Mouse (Mus musculus) frontal cortex, postnatal 36 days (tissue): ENCODE results near the gene Bnip2.
A peak's percentile ranks its signal among the peaks of the same experiment; 100 is the strongest.
"Not testable (repeated sequence)": the region's sequence is repeated elsewhere in the genome, so short reads cannot be mapped to it uniquely, and the experiment has no call there.

Experiments
- DNase-seq, 2 experiments: peaks; one replicate each; pipeline ENCODE4 v3.0.0; 2022; ENCODE audit warnings: low spot score in 2 of 2

The Bnip2 gene

GRCm38 (mm10) chr9:70010781-70011473, 21.7 kb downstream of the Bnip2 start:
- DNase-seq, result no peak

GRCm38 (mm10) chr9:70011537-70012407, 22.5 kb downstream of the Bnip2 start:
- DNase-seq, result no peak

- peak; percentile 89 to 92 for DNase-seq
These were observed 23.2 kb downstream of the Bnip2 start, which contains the start of gene Gtf2a2 for GRCm38 (mm10) chr9:70012408-70012901. TSS of gene Gtf2a2 (plus strand) at chr9:70012550.

GRCm38 (mm10) chr9:70015632-70016031, 26.4 kb downstream of the Bnip2 start:
- no peak for DNase-seq

DNA sequence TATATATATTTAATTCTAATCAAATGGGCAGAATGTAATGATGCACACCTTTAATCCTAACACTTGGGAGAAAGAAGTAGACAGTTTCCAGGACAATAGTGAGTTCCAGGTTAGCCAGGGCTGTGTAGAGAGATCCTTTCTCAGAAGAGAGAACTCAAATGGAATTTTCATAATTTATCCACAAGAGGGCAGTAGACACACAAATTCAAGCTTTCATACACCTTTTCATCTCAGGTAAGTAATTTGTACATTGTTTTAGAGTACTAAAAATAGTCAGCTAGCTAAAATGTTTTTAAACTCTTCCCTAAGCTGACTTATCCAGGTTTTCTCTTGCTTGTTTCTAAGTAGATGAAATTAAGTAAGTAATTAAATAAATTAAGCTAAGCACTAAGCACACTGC, 29.6 kb downstream of the Bnip2 start:
- DNase-seq, result no peak

DNA sequence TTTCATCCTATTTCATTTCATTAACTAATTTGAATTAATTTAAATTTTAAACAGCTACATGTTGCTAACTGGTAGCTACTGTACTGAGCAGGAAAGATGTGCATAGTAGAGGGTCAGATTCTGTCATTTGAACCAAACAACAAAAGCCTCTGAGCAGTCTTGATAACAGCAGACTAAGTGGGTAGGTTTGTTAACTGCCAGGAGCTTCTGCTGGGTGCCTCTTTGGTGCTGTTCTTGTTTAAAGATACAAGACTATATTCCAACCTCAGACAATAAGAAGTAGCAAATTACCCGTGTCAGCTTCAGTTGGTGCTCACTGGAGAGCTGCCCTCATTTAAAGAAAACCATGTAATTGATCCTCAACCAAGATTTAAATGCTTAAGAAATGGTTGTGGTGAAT, 32.3 kb downstream of the Bnip2 start:
- no peak for DNase-seq

DNA sequence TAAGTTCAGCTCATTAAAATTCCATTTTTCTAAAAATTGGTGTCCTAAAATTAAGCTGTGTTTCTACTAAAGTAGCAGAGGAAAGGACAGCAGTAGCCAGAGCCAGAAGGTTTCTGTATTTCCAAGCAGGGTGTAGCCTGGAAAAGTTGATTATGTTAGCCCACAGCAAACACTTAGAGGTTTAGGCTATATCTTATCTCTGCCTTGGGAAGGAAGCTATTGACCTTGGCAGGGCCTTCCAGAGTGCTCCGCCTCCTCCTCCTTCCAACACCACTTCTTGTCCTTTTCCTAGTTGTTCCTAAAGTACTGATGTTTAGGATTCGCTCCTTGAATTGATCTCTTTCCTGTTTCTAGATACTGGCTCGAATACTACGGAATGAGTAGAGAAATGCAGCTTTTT, 32.8 kb downstream of the Bnip2 start:
- DNase-seq, result no peak

GRCm38 (mm10) chr9:70023615-70024014, 34.3 kb downstream of the Bnip2 start:
- DNase-seq, result not testable (repeated sequence)

DNA sequence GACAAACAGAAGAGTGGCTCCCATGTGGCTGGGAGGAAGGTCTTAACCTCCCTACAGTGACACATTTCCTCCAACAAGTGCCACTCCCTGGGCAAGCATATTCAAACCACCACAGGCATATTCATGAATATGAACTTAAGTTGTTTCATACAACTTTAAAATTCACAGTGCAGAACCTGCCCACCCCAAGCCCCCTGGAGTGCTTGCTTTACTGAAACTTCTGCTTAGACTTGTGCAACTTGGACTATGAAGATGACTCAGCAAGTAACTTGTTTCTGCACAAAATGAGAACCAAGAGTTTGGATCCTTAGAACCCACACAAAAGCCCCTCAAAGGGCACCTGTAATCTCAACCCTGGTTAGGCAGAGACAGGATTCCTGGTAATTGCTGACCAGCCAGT, 35.4 kb downstream of the Bnip2 start:
- no peak for DNase-seq

DNA sequence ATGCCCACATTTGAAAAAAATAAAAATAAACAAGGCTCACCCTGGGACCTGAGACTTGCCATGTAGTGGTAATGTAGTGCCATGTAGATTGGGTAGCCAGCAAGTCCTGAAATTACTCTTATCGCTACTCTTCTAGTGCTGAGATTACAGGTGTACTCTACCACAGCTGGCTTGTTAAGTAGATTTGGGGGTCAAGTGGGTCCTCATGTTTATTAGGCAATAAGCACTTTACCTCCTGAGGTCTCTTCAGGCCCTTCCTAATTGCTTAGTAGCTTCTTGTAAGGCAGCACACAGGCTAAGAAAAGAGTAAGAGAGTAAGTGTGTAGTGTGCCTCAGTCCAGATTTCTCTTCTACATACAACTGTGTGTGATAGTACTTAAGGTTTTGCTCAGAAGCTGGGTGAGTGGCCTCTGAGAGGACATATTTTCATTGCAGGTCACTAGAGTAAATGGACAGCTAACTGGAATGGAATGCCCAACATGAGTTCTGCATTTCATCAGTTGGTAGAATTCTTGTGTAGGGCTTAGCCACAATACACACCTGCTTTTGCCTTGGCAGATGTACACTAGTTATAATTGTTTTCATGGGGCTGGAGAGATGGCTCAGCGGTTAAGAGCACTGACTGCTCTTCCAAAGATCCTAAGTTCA, 36.2 kb downstream of the Bnip2 start:
- DNase-seq, result no peak

- no peak for DNase-seq
These were observed 42.9 kb downstream of the Bnip2 start for GRCm38 (mm10) chr9:70032167-70032566.

GRCm38 (mm10) chr9:70033056-70033455, 43.8 kb downstream of the Bnip2 start:
- no peak for DNase-seq

DNA sequence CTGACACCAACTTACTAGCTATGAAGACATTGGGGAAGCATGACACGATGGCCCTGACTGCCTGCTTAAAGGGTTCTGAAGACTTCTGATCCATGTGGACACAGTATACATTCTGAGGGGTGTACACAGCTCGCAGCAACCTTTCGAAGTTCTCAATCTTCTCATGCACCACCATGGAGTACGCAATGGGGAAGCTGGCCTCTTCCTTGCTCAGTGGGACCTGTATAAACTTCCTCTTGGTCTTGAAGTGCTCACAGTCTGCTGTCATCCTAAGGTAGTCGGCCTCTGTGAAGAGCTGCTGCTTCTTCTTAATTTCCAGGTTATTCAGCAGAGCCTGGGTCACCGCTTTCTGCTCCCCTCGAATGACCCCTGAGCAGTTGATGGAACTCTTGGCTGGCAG, 45.4 kb downstream of the Bnip2 start:
- no peak for DNase-seq

GRCm38 (mm10) chr9:70036646-70037045, 47.4 kb downstream of the Bnip2 start:
- DNase-seq, result no peak

DNA sequence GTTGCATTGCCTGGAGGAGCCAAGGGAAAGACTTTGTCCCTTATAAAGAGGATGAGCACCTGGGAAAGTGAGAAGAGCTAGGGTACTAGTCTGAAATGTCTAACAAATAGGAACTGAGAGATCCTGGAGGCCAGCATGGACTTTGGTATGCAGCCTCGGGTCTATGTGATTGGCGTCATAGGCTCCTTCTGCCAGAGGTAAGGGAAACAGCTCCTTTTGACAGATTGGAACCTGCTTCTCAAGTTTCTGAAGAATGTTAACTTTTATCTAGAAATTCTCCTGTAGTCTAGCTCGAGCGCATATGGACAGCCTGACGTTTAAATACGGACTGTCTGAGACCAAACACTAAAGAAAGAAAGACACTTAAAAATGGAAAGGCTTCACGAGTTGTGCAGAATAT, 48.7 kb downstream of the Bnip2 start, which contains the start of gene Gcnt3:
Gcnt3 (minus strand) TSS at position 101 of the 400 bp plus-strand sequence.
- no peak for DNase-seq

DNA sequence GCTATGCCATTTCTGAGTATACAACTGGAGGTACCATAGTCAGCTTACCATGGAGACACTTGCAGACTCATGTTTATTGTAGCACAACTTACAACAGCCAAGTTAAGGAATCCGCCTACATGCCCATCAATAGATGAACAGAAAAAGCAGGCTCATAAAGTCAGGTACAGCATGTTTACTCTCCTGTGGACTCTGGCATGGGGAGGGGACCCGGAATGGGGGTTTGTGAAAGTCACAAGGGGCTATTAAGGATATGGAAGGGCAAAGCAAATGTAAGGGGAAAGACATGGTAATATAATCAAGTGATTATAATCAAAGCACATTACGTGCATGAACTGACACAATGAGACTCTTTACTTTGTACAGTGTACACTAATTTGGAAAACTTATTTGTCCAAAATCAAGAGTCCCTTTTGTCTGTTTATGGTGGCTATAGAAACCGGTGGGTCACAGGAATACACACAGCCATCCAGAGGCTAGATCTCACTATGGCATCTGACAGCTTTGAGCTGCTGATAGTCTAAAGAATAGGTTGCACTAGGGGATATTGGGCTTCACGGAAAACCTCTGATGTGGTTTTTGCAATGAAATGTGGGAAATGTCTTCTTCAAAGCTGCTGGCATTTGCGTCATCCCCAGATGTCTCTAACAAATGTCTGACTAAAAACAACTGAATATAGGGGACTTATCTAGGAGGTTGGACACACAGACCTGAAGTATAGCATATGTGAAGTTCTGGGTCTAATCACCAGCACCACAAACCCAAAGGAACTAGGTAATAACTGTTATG, 50.5 kb downstream of the Bnip2 start:
- no peak for DNase-seq

DNA sequence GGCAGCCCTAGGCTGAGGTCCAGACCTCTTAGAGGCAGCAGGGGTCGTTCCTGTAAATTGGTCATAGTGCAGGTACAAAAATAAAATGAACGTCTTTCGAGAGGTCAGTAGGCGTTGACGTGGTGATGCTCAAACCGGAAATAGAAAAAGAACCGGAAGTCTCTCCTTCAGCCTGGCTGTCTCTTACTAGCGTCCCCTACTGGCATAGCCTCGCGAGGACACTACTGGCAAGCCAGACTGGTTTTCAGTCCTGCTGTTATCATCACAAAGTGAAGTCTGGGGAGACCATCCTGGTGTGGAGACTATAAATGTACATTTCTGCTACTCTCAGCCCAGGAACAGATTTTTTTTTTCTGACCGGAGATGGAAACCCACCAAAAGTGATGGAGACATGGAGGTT, 51.3 kb downstream of the Bnip2 start:
- no peak for DNase-seq

DNA sequence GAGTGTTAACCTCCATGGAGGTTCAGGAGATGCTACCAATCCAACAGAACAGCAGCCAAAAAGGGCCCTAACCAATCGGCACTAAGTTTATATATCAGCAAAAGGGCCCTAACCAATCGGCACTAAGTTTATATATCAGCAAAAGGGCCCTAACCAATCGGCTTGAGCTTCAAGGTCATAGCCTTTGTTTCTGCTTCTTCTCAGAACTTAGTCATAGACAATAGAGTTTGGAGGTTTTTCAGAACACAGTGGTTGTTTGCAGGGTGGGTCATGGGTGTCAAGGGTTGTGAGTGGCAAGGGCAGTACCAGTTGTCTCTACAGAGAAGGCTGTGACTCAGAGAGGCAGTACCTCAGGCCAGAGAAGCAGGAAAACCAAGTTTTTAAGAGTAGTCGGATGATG, 52.9 kb downstream of the Bnip2 start:
- DNase-seq, result no peak

GRCm38 (mm10) chr9:70042935-70043334, 53.7 kb downstream of the Bnip2 start:
- no peak for DNase-seq

DNA sequence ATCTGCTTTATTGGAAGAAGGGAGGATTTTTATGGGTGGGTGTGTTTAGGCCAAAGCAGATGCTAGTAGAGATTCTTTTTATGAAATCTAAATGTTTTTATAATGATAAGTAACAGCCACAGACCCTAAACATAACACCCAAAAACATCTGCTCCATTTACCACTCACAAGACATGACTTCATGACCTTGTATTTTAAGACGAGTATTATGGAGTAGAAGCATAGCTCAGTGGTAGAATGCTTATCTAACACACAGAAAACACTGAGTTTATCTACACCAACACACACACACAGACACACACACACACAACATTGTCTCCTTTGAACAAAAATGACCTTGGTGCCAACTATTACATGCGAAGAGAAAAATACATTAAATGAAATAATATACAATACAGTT, 55.6 kb downstream of the Bnip2 start:
- DNase-seq, result no peak

DNA sequence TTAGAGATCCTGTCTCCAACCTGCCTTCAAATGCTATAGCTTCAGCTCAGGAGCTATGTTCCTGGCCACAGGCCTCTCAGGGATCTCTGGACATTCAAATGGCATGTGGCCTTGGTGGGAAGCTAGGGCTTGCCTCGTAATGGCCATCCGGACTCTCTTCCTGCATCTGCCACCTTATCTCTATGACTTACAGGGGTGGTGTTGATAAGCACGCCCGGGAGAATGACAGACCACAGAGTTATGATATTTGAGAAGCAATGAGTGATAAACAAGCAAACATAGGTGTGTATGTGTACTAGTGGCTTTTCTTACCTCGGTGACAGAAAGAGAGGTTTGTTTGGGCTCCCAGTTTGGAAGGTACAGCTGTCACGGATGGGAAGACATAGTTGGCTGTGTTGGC, 57.0 kb downstream of the Bnip2 start:
- no peak for DNase-seq

GRCm38 (mm10) chr9:70047839-70048238, 58.6 kb downstream of the Bnip2 start:
- DNase-seq, result no peak
